Mouse (Mus musculus) cortical plate, adult 2 months (tissue): Measurements from ENCODE around the gene Cstad. TPM values are rescaled to one million over a fixed set of nuclear protein-coding genes. Genes with fewer than 3 reads are reported as not detected.

Experiments used
- H3K27ac ChIP-seq: fragments of 200-500 bp; 2 replicates; pipeline ENCODE4 v1.5.1; 2012; ENCODE audit warnings: low read length, control low read depth, inconsistent platforms; ENCODE audit not compliant: insufficient read depth
- H3K4me1 ChIP-seq: fragments of 200-500 bp; 2 replicates; pipeline ENCODE4 v1.6.1; 2011; ENCODE audit warnings: low read length; ENCODE audit not compliant: control insufficient read depth, insufficient read depth
- H3K4me3 ChIP-seq: fragments of 200-500 bp; 2 replicates; pipeline ENCODE4 v1.5.1; 2011; ENCODE audit warnings: mild to moderate bottlenecking, low read length, control low read depth; ENCODE audit not compliant: insufficient read depth
- CTCF ChIP-seq: fragments of 200-500 bp; IDR thresholded peaks from 2 replicates; pipeline ENCODE4 v1.5.1; 2011; ENCODE audit warnings: mild to moderate bottlenecking, control low read depth, low read length; ENCODE audit not compliant: insufficient read depth; ENCODE audit errors: extremely low read depth
- POLR2A ChIP-seq: fragments of 200-500 bp; IDR thresholded peaks from 2 replicates; pipeline ENCODE4 v1.6.1; 2011; ENCODE audit warnings: mild to moderate bottlenecking, low read length, control low read depth; ENCODE audit not compliant: insufficient read depth; ENCODE audit errors: extremely low read depth
- polyA plus RNA-seq: library from polyadenylated mRNA; depleted of rRNA; stranded (reverse); fragments of >200 nt; gene quantifications from 2 replicates; pipeline ENCODE4 v1.2.3, GENCODE M21; 2012

The Cstad gene
- polyA plus RNA-seq, 1 experiment: 5.3 TPM

GRCm38 (mm10) chr2:30592391-30592790 lies 2.4 kb upstream of the Cstad start:
- H3K4me3 ChIP-seq: no peak overlapping the region
- no peak for TF ChIP-seq POLR2A
- no peak for TF ChIP-seq CTCF
- H3K27ac ChIP-seq: no peak overlapping the region
- peaks cover 16% of the 10 kb centered on the region for H3K4me1 ChIP-seq

GRCm38 (mm10) chr2:30592951-30593350 lies 1.9 kb upstream of the Cstad start:
- H3K4me3 ChIP-seq: no peak overlapping the region
- H3K4me1 ChIP-seq: peaks cover 16% of the 10 kb centered on the region
- TF ChIP-seq POLR2A (no peak), CTCF (no peak)
- H3K27ac ChIP-seq: peak overlapping the region; percentile 100; the same call in 1 of the 2 replicates

DNA sequence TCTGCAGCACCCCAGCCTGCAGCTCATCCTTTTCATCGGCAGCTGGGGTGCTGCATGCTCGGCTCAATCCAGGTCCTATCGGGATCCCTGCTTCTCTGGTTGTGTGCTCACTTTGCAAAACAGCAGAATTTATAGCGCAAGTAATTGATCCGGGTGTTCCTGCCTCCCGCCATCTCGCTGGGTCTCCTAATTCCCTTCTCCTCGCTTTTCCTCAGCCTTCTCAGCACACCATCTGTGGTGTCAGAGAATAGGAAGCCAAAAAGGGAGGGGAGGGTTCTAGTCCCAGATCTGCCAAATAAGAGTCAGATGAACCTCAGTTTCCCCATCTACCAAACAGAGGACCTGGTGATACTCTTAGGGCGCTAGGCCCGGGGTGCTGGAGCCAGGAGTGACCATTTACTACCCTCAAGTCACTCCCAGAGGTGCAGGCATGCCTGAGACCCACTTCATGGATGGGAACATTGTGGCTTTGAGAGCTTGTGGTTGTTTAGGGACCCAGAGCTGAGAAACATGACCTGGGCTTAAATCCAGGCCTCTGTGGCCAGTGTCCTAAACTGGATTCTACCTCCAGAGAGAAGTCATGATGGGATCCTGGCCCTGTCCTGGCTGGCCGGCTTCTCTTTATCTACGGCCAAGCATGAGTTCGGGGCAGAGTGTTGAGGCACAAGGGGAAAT lies 1.1 kb upstream of the Cstad start:
- Histone ChIP-seq H3K27ac (peak overlapping the region; percentile 100), H3K4me3 (no peak overlapping the region), H3K4me1 (peaks cover 16% of the 10 kb centered on the region)
- no peak for TF ChIP-seq POLR2A
- no peak for TF ChIP-seq CTCF

- TF ChIP-seq CTCF (no peak), POLR2A (0 out of 2 replicates have a peak, but pooled peaks have one; percentile 8)
- Histone ChIP-seq H3K4me1 (peaks cover 19% of the 10 kb centered on the region), H3K27ac (peak overlapping the region; percentile 100), H3K4me3 (peak overlapping the region; percentile 42)
Measured at GRCm38 (mm10) chr2:30595796-30596195, 956 bp downstream of the Cstad start.

- Histone ChIP-seq H3K27ac (no peak overlapping the region), H3K4me3 (no peak overlapping the region), H3K4me1 (peaks cover 8% of the 10 kb centered on the region)
- TF ChIP-seq POLR2A (no peak), CTCF (no peak)
Measured at GRCm38 (mm10) chr2:30599621-30600020, 4.8 kb downstream of the Cstad start.

- peak overlapping the region; percentile 70 for H3K27ac ChIP-seq
- TF ChIP-seq CTCF (no peak), POLR2A (no peak)
- peaks cover 7% of the 10 kb centered on the region for H3K4me1 ChIP-seq
- no peak overlapping the region for H3K4me3 ChIP-seq
Measured at GRCm38 (mm10) chr2:30600291-30600690, 5.5 kb downstream of the Cstad start.

DNA sequence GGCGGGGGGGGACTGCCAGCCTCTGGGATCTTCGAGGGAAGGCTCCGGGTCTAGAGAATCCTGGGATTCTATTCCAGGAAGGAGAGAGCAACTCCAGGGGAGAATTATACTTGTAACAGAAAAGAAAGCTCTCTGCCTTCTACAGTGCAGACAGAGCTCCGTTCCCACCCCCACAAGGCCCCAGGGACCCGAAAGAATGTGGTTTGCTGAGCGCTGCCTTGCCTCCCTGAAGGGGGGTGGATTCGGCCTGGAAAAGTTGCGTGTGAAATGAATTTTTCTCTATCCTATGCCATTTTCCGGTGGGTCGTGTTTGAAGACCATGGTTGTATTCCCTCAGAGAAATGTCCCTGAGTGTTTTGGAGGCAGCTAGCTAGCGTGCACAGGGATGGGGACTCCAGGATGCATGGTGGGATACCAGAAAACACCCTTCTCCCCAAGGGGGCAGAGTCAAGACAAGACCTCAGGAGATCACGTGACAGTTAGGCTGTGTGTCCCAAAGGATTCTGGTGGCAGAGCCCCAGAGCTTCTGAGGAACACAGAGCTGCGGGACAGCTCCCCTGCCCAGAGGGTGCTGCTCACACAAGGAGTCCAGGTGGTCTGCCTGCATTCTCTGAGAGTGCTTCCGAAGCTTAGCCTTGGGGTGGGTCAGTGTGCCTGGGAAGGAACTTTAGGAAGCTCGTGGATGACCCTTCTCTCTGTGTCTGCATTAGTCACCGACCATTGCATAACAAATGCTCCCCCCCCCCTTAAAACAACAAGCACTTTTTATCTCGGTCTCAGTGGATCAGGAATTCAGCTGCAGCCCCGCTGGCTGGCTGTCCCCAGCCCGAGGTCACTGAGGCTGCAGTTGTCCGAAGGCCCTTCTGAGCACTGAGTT lies 6.4 kb downstream of the Cstad start:
- TF ChIP-seq CTCF (no peak), POLR2A (no peak)
- H3K27ac ChIP-seq: 0 out of 2 replicates have a peak overlapping the region, but pooled peaks have one; percentile 3
- no peak overlapping the region for H3K4me3 ChIP-seq
- H3K4me1 ChIP-seq: peaks cover 6% of the 10 kb centered on the region

GRCm38 (mm10) chr2:30602451-30602850 lies 7.6 kb downstream of the Cstad start:
- TF ChIP-seq CTCF (no peak), POLR2A (no peak)
- Histone ChIP-seq H3K27ac (no peak overlapping the region), H3K4me3 (no peak overlapping the region), H3K4me1 (peaks cover 6% of the 10 kb centered on the region)

GRCm38 (mm10) chr2:30603731-30604130 lies 8.9 kb downstream of the Cstad start:
- peaks cover 6% of the 10 kb centered on the region for H3K4me1 ChIP-seq

More at GRCm38 (mm10) chr2:30603731-30604130, 8.9 kb downstream of the Cstad start:
- Histone ChIP-seq H3K4me3 (no peak overlapping the region), H3K27ac (no peak overlapping the region)
- no peak for TF ChIP-seq CTCF
- TF ChIP-seq POLR2A: no peak
